Mouse (Mus musculus) midbrain, embryonic 16.5 days (tissue): ENCODE results near the gene Ccdc34. TPM values are rescaled to one million over a fixed set of nuclear protein-coding genes. Genes with fewer than 3 reads are reported as not detected.

Experiments
- ATAC-seq: fragments of 200-750 bp; cut with Nextera tagmentation; 2 replicates; pipeline ENCODE4 v1.8.0; 2017; ENCODE audit warnings: moderate TSS enrichment
- H3K27ac ChIP-seq: fragments of 300-500 bp; sonication (generic); 2 replicates; pipeline ENCODE4 v1.5.1; 2014; ENCODE audit warnings: mild to moderate bottlenecking, low read length, mixed read lengths
- H3K27me3 ChIP-seq: fragments of 300-500 bp; sonication (generic); 2 replicates; pipeline ENCODE4 v1.6.1; 2014; ENCODE audit warnings: low read depth, low read length, mixed read lengths; ENCODE audit not compliant: control insufficient read depth, insufficient read depth
- H3K36me3 ChIP-seq: fragments of 300-500 bp; sonication (generic); 2 replicates; pipeline ENCODE4 v1.6.1; 2014; ENCODE audit warnings: mild to moderate bottlenecking, low read length, moderate library complexity, mixed read lengths; ENCODE audit not compliant: control insufficient read depth, insufficient read depth
- H3K4me1 ChIP-seq: fragments of 300-500 bp; sonication (generic); 2 replicates; pipeline ENCODE4 v1.6.1; 2014; ENCODE audit warnings: mild to moderate bottlenecking, low read length, mixed read lengths; ENCODE audit not compliant: control insufficient read depth, insufficient read depth
- H3K4me2 ChIP-seq: fragments of 300-500 bp; sonication (generic); 2 replicates; pipeline ENCODE4 v1.6.1; 2014; ENCODE audit warnings: mild to moderate bottlenecking, low read length, mixed read lengths
- H3K4me3 ChIP-seq: fragments of 300-500 bp; sonication (generic); 2 replicates; pipeline ENCODE4 v1.5.1; 2014; ENCODE audit warnings: low read depth, mild to moderate bottlenecking, low read length, moderate library complexity, mixed read lengths
- H3K9ac ChIP-seq: fragments of 300-500 bp; sonication (generic); 2 replicates; pipeline ENCODE4 v1.6.1; 2014; ENCODE audit warnings: low read depth, low read length, mixed read lengths
- H3K9me3 ChIP-seq: fragments of 300-500 bp; sonication (generic); replicated peaks from 2 replicates; pipeline ENCODE4 v1.6.1; 2014; ENCODE audit warnings: mild to moderate bottlenecking, low read length, mixed read lengths; ENCODE audit not compliant: control insufficient read depth, poor library complexity, severe bottlenecking
- WGBS: fragments of 180-500 bp; shearing (Covaris S2); extraction: QIAGEN DNeasy Blood & Tissue Kit; methylation state at CpG from one replicate; pipeline ENCODE4 v1.1.7; 2014; 5-methylcytosine and 5-hydroxymethylcytosine counted together
- polyA plus RNA-seq: library from polyadenylated mRNA; unstranded; fragments of >200 nt; fragmentation: Nextera tagmentation; extraction: Ambion mirVana; gene quantifications from 2 replicates; pipeline ENCODE4 v1.2.1, GENCODE M21; 2015

Ccdc34 gene
- polyA plus RNA-seq, 1 experiment from 2014 or later, result 29.0 TPM

DNA sequence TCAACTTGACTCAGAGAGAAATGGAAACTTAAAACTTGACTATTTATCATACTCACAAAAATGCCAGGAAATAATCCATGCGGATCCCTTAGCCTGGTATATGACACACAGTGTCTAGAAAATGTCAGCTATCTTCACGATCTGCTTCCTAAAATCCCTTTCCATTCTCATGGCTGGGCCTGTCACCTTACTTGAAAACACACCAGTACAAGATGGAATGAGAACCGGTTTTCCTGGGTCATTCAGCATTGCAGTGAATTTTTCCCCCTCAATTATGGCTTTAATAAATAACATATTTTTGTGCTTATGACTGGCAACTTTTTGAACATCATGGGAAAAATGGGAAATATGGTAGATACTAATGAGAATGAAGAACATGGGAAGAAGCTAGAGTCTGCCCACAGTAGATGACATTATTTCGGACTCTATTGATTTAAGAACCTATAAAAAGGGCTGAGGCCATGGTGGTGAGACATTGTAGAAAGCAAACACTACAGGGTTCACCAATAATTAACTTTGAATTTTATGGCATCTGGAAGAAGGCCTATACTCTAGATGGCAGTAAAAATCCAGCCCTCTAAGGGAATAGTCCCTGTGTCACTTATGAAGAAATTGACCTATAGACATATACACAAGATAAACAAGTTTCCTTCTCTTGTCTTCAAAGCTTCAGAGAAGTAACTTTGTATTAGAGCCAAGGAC, 171.2 kb downstream of the Ccdc34 start:
- Histone ChIP-seq H3K36me3 (no peaks in the 10 kb centered on the region), H3K27ac (no peak overlapping the region), H3K4me2 (no peak overlapping the region), H3K9ac (no peak overlapping the region), H3K27me3 (no peaks in the 10 kb centered on the region; the same call in 1 of the 2 replicates), H3K9me3 (no peaks in the 10 kb centered on the region), H3K4me3 (no peak overlapping the region), H3K4me1 (peaks cover 7% of the 10 kb centered on the region; the same call in 1 of the 2 replicates)
- 90% methylated on average over 4 of the region's 4 CpGs for WGBS
- ATAC-seq, result no peak

GRCm38 (mm10) chr2:110190416-110190815, 172.8 kb downstream of the Ccdc34 start:
- Histone ChIP-seq H3K9me3 (no peaks in the 10 kb centered on the region), H3K36me3 (no peaks in the 10 kb centered on the region), H3K4me2 (no peak overlapping the region), H3K4me1 (peaks cover 7% of the 10 kb centered on the region; the same call in 1 of the 2 replicates), H3K27ac (no peak overlapping the region), H3K27me3 (no peaks in the 10 kb centered on the region; the same call in 1 of the 2 replicates), H3K9ac (no peak overlapping the region), H3K4me3 (no peak overlapping the region)
- 93% methylated on average over 2 of the region's 2 CpGs for WGBS
- ATAC-seq, result no peak

GRCm38 (mm10) chr2:110191186-110191690, 173.6 kb downstream of the Ccdc34 start:
- Histone ChIP-seq H3K4me2 (no peak overlapping the region), H3K27ac (no peak overlapping the region), H3K9ac (no peak overlapping the region), H3K36me3 (no peaks in the 10 kb centered on the region), H3K9me3 (no peaks in the 10 kb centered on the region), H3K27me3 (no peaks in the 10 kb centered on the region; the same call in 1 of the 2 replicates), H3K4me1 (peaks cover 7% of the 10 kb centered on the region; the same call in 1 of the 2 replicates), H3K4me3 (no peak overlapping the region)
- no peak for ATAC-seq
- WGBS, result 50% methylated on average over 4 of the region's 4 CpGs

- Histone ChIP-seq H3K4me3 (peak overlapping the region; percentile 15; the same call in 1 of the 2 replicates), H3K9ac (no peak overlapping the region), H3K4me2 (peak overlapping the region; percentile 39), H3K4me1 (peaks cover 7% of the 10 kb centered on the region; the same call in 1 of the 2 replicates), H3K36me3 (no peaks in the 10 kb centered on the region), H3K27ac (no peak overlapping the region), H3K27me3 (no peaks in the 10 kb centered on the region; the same call in 1 of the 2 replicates), H3K9me3 (no peaks in the 10 kb centered on the region)
- ATAC-seq, result peak; percentile 62; the same call in 1 of the 2 replicates
- WGBS, result 19% methylated on average over 15 of the region's 15 CpGs
Observed at GRCm38 (mm10) chr2:110191965-110192701, 174.5 kb downstream of the Ccdc34 start.

- WGBS, result 26% methylated on average over 3 of the region's 3 CpGs
- no peak overlapping the region for H3K27ac ChIP-seq
- H3K4me1 ChIP-seq, result peaks cover 7% of the 10 kb centered on the region; the same call in 1 of the 2 replicates
- H3K4me2 ChIP-seq, result peak overlapping the region; percentile 39
- ATAC-seq, result peak; percentile 36; the same call in 1 of the 2 replicates
- no peaks in the 10 kb centered on the region; the same call in 1 of the 2 replicates for H3K27me3 ChIP-seq
- H3K36me3 ChIP-seq, result no peaks in the 10 kb centered on the region
- H3K9me3 ChIP-seq, result no peaks in the 10 kb centered on the region
- no peak overlapping the region for H3K4me3 ChIP-seq
- H3K9ac ChIP-seq, result no peak overlapping the region
Observed at GRCm38 (mm10) chr2:110192702-110193312, 175.2 kb downstream of the Ccdc34 start.

GRCm38 (mm10) chr2:110196551-110196950, 178.9 kb downstream of the Ccdc34 start:
- 93% methylated on average over 2 of the region's 2 CpGs for WGBS
- no peaks in the 10 kb centered on the region for H3K27me3 ChIP-seq
- no peak for ATAC-seq
- H3K4me1 ChIP-seq, result peaks cover 7% of the 10 kb centered on the region; the same call in 1 of the 2 replicates
- no peak overlapping the region for H3K27ac ChIP-seq
- H3K9ac ChIP-seq, result no peak overlapping the region
- no peaks in the 10 kb centered on the region for H3K36me3 ChIP-seq
- H3K9me3 ChIP-seq, result no peaks in the 10 kb centered on the region
- no peak overlapping the region for H3K4me2 ChIP-seq
- no peak overlapping the region for H3K4me3 ChIP-seq

- no peak for ATAC-seq
- no peak overlapping the region for H3K4me2 ChIP-seq
- H3K4me3 ChIP-seq, result no peak overlapping the region
- H3K27ac ChIP-seq, result no peak overlapping the region
- H3K9me3 ChIP-seq, result no peaks in the 10 kb centered on the region
- no peaks in the 10 kb centered on the region for H3K4me1 ChIP-seq
- 58% methylated on average over 1 of the region's 1 CpGs for WGBS
- no peak overlapping the region for H3K9ac ChIP-seq
- H3K27me3 ChIP-seq, result no peaks in the 10 kb centered on the region; the same call in 1 of the 2 replicates
- no peaks in the 10 kb centered on the region for H3K36me3 ChIP-seq
Observed at GRCm38 (mm10) chr2:110199648-110200047, 182.0 kb downstream of the Ccdc34 start.

- ATAC-seq, result no peak
- 0 out of 2 replicates have a peak, but pooled peaks cover 3% of the 10 kb centered on the region for H3K4me1 ChIP-seq
Observed at GRCm38 (mm10) chr2:110201770-110202169, 184.2 kb downstream of the Ccdc34 start.

More at GRCm38 (mm10) chr2:110201770-110202169, 184.2 kb downstream of the Ccdc34 start:
- H3K27ac ChIP-seq, result no peak overlapping the region
- WGBS, result 90% methylated on average over 4 of the region's 4 CpGs
- H3K9ac ChIP-seq, result no peak overlapping the region
- H3K4me2 ChIP-seq, result no peak overlapping the region
- H3K9me3 ChIP-seq, result no peaks in the 10 kb centered on the region
- H3K27me3 ChIP-seq, result no peaks in the 10 kb centered on the region; the same call in 1 of the 2 replicates
- H3K4me3 ChIP-seq, result no peak overlapping the region
- no peaks in the 10 kb centered on the region for H3K36me3 ChIP-seq
